Mouse (Mus musculus): ENCODE results near the gene Letm1.

DNA sequence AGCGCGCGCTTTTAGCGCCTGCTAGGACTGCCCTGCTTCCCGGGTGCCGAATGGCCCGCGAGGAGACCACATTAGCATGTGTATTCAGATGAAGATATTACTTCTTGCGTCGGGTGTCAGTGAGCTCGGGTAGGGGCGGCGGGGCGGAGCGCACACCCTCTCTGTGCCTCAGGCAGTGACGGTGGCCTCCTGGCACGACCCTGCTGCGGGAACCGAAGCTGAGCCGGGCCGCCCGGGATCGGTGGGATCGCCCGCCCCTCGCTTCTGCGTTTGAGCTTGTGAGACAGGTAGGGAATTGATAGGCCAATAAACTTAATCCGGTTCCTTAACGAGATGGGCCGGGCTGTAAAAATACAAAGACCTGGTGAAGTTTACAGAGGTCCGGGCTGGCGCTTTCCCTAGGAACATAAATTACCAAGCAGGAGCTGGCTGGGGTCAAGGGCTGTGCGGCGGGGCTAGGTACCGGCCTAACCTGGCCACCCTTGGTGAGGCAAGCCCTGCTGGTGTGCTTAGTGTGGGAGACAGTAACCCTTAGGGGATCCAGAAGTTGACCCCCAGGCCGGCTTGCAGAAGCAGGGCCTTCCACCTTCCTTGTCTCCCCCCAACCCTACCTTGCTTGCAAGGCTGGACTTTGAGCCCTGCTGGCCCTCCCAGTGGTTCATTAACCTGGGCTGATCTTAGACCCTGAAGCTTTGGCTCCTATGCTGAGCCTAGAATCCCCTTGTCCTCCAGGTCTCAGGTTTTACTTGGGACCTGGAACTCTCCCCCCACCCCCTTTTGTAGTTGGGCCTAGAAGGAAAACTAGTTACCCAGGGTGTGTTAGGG lies 58.8 kb downstream of the Letm1 start:
- TF ChIP-seq CTCF (IDR thresholded peaks at IDR 0.05; ENCODE audit: extremely low read depth, insufficient read length, insufficient replicate concordance, low read depth, low read length) (no peak), POLR2A (IDR thresholded peaks at IDR 0.05; ENCODE audit: low read depth, low read length) (no peak)
